ENCODE assay signal across 22 mouse cellular contexts in the genomic region with DNA sequence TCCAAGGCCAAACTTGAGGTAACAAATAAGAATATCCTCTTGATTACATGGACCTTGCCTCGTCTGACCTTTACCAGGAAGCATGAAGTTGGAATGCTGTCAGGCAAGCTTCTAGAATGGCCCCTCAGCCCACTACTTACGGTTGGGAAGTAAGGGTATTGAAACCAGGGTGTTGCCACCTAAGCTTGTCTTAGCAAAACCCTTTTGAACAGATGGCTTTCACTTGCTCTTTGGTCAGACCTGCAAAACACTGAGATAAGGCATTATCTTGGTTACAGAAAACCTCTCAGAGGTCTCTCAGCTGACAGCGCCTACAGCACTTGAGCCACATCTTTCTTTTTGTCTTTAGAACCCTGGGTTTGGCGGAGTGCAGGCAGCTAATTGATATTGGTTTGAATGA. TPM values are rescaled to one million over a fixed set of nuclear protein-coding genes. Genes with fewer than 3 reads are reported as not detected.
DNase-seq lines count a peak whose midpoint lies in the region; ATAC-seq and TF ChIP-seq lines count a peak whose summit lies in the region.
"Had no signal": no experiment of that assay in that cellular context is flagged by ENCODE, and none has a peak within 500 bp of the region (broad histone marks: within the 10 kb centered on the region; RNA-seq: fewer than 3 reads in every experiment).

No protein-coding gene starts in this region.

- H3K4me2 ChIP-seq in liver, embryonic 11.5 days = peak overlapping the region; percentile 30
- peak overlapping the region; percentile 26; the same call in 1 of the 2 replicates for H3K4me2 ChIP-seq in liver, postnatal 0 days (ENCODE audit: low read depth, low read length)
- H3K4me2 ChIP-seq: midbrain, embryonic 12.5 days; neural tube, embryonic 15.5 days had no signal

- H3K36me3 ChIP-seq in G1E (replicated peaks) = no peaks in the 10 kb centered on the region
- no peaks in the 10 kb centered on the region for H3K36me3 ChIP-seq in liver, embryonic 11.5 days (ENCODE audit: control insufficient read depth, insufficient read depth, low read length)
- H3K36me3 ChIP-seq in liver, postnatal 0 days (replicated peaks; ENCODE audit: insufficient read depth, low read length) = no peaks in the 10 kb centered on the region
- no peaks in the 10 kb centered on the region for H3K36me3 ChIP-seq in limb, embryonic 10.5 days
- H3K36me3 ChIP-seq: forebrain, embryonic 10.5 days; heart, embryonic 10.5 days; hindbrain, embryonic 10.5 days; midbrain, embryonic 12.5 days; neural tube, embryonic 15.5 days had no signal

- H3K9me3 ChIP-seq in G1E (replicated peaks) = no peaks in the 10 kb centered on the region; the same call in 1 of the 2 replicates
- H3K9me3 ChIP-seq in liver, embryonic 11.5 days (ENCODE audit: control insufficient read depth, low read length) = no peaks in the 10 kb centered on the region
- H3K9me3 ChIP-seq in liver, postnatal 0 days (ENCODE audit: low read length) = no peaks in the 10 kb centered on the region
- no peaks in the 10 kb centered on the region for H3K9me3 ChIP-seq in limb, embryonic 10.5 days (replicated peaks)
- H3K9me3 ChIP-seq: forebrain, embryonic 10.5 days; heart, embryonic 10.5 days; hindbrain, embryonic 10.5 days; neural tube, embryonic 15.5 days had no signal

- H3K9ac ChIP-seq in liver, embryonic 11.5 days (ENCODE audit: low read depth, low read length) = no peak overlapping the region
- H3K9ac ChIP-seq in liver, postnatal 0 days (replicated peaks) = no peak overlapping the region
- H3K9ac ChIP-seq: midbrain, embryonic 12.5 days; neural tube, embryonic 15.5 days had no signal

- ATAC-seq in G1E (ENCODE audit: extremely low read depth, insufficient number of reproducible peaks, low FRiP score, poor library complexity, severe bottlenecking) = peak; percentile 83
- 0 out of 2 replicates have a peak, but pooled peaks have one; percentile 34 for ATAC-seq in common myeloid progenitor, adult 5-6 weeks (replicated peaks; ENCODE audit: low read depth, poor library complexity, severe bottlenecking)
- peak; percentile 82 for ATAC-seq in liver, embryonic 11.5 days (replicated peaks; ENCODE audit: low FRiP score)
- no peak for ATAC-seq in liver, postnatal 0 days
- ATAC-seq: activated CD4-positive, CD25-positive, alpha-beta regulatory T cell, adult 4 months had no signal

- TF ChIP-seq CTCF in G1E (IDR thresholded peaks at IDR 0.05; ENCODE audit: low read depth, low read length) = no peak
- TF ChIP-seq CTCF in liver, postnatal 0 days (IDR thresholded peaks at IDR 0.05; ENCODE audit: low read depth) = no peak

- TF ChIP-seq EP300 in liver, postnatal 0 days (IDR thresholded peaks at IDR 0.05; ENCODE audit: low read depth) = no peak

- peak overlapping the region; percentile 31; the same call in 1 of the 2 replicates for H3K4me3 ChIP-seq in G1E (ENCODE audit: low read depth, low read length)
- H3K4me3 ChIP-seq in liver, embryonic 11.5 days (ENCODE audit: low read depth, low read length) = no peak overlapping the region
- no peak overlapping the region for H3K4me3 ChIP-seq in liver, postnatal 0 days (ENCODE audit: low read depth, low read length)
- no peak overlapping the region for H3K4me3 ChIP-seq in limb, embryonic 10.5 days
- H3K4me3 ChIP-seq: forebrain, embryonic 10.5 days; heart, embryonic 10.5 days; hindbrain, embryonic 10.5 days; midbrain, embryonic 12.5 days; neural tube, embryonic 15.5 days had no signal

- peak; percentile 63 for DNase-seq in G1E (ENCODE audit: low spot score)
- no peak for DNase-seq in liver, embryonic 11.5 days (ENCODE audit: low spot score)
- no peak for DNase-seq in liver, postnatal 0 days
- DNase-seq in thymus, postnatal 36 days = no peak
- no peak for DNase-seq in B cell, adult 2 months
- DNase-seq in limb, embryonic 10.5 days (ENCODE audit: low spot score) = no peak
- DNase-seq: adrenal gland, adult 8-10 months; cerebellum, adult 2 months; cerebellum, postnatal 36 days; kidney, adult 8-10 months; kidney, postnatal 14 days; lung, adult 18-20 months; lung, postnatal 10 days; thymus, postnatal 14 days had no signal

- H3K4me1 ChIP-seq in G1E (ENCODE audit: insufficient read depth, low read depth, low read length) = peaks cover 79% of the 10 kb centered on the region
- peaks cover 22% of the 10 kb centered on the region for H3K4me1 ChIP-seq in liver, embryonic 11.5 days (replicated peaks; ENCODE audit: control insufficient read depth, insufficient read depth, low read length)
- peaks cover 9% of the 10 kb centered on the region for H3K4me1 ChIP-seq in liver, postnatal 0 days (ENCODE audit: insufficient read depth)
- H3K4me1 ChIP-seq in limb, embryonic 10.5 days = no peaks in the 10 kb centered on the region
- H3K4me1 ChIP-seq: hindbrain, embryonic 10.5 days; midbrain, embryonic 12.5 days; neural tube, embryonic 15.5 days had no signal

- WGBS in liver, embryonic 11.5 days = 46% methylated on average over 4 of the region's 4 CpGs
- 52% methylated on average over 4 of the region's 4 CpGs for WGBS in liver, postnatal 0 days (ENCODE audit: insufficient replicate concordance)
- 84% methylated on average over 4 of the region's 4 CpGs for WGBS in limb, embryonic 10.5 days

- no peaks in the 10 kb centered on the region for H3K27me3 ChIP-seq in G1E (ENCODE audit: insufficient read depth, low read length)
- H3K27me3 ChIP-seq in liver, embryonic 11.5 days (replicated peaks; ENCODE audit: control insufficient read depth, insufficient read depth, low read length) = no peaks in the 10 kb centered on the region
- H3K27me3 ChIP-seq in liver, postnatal 0 days (ENCODE audit: insufficient read depth, low read length) = no peaks in the 10 kb centered on the region
- H3K27me3 ChIP-seq in limb, embryonic 10.5 days (ENCODE audit: low read depth, poor library complexity, severe bottlenecking) = no peaks in the 10 kb centered on the region
- H3K27me3 ChIP-seq: CH12.LX; midbrain, embryonic 12.5 days; neural tube, embryonic 15.5 days had no signal

- H3K27ac ChIP-seq in liver, embryonic 11.5 days (ENCODE audit: low read depth, low read length) = peak overlapping the region; percentile 73
- H3K27ac ChIP-seq in liver, postnatal 0 days (ENCODE audit: low read depth) = no peak overlapping the region
- H3K27ac ChIP-seq in limb, embryonic 10.5 days = no peak overlapping the region
- H3K27ac ChIP-seq: forebrain, embryonic 10.5 days; heart, embryonic 10.5 days; hindbrain, embryonic 10.5 days; midbrain, embryonic 12.5 days; neural tube, embryonic 15.5 days had no signal

RNA-seq across cellular contexts. Expression of gene Fam117b, which starts 18.8 kb away (rescaled TPM):
- total RNA-seq in G1E (2014; fragmentation: Nextera tagmentation) (119 and 126 TPM in 2 replicates), G1E (2017) (73.9 and 84.8 TPM in 2 replicates)
- polyA plus RNA-seq in G1E (2012) = 62.7 and 71.4 TPM in 2 replicates
- total RNA-seq in common myeloid progenitor, adult 5-6 weeks (2017) = 26.9 and 27.3 TPM in 2 replicates
- 10.3 and 10.6 TPM in 2 replicates for polyA plus RNA-seq in liver, embryonic 11.5 days (2014; fragmentation: Nextera tagmentation; extraction: Ambion mirVana)
- polyA plus RNA-seq in liver, postnatal 0 days (2015; fragmentation: Nextera tagmentation; extraction: Ambion mirVana) = 1.5 and 1.8 TPM in 2 replicates
- polyA plus RNA-seq in limb, embryonic 10.5 days (2016; fragmentation: Nextera tagmentation; extraction: Ambion mirVana) = 9.7 and 12.3 TPM in 2 replicates
